14 mouse cellular contexts compared by ENCODE assay signal in genomic region chr14:48903526-48903925, GRCm38 (mm10).
DNase-seq lines count a peak whose midpoint lies in the region; ATAC-seq lines count a peak whose summit lies in the region.
"Had no signal": no experiment of that assay in that cellular context is flagged by ENCODE, and none has a peak within 500 bp of the region (broad histone marks: within the 10 kb centered on the region; RNA-seq: fewer than 3 reads in every experiment).

No protein-coding gene starts in this region.

- peaks cover 20% of the 10 kb centered on the region for H3K4me1 ChIP-seq in midbrain, embryonic 13.5 days (replicated peaks)
- peaks cover 2% of the 10 kb centered on the region; the same call in 1 of the 2 replicates for H3K4me1 ChIP-seq in midbrain, embryonic 11.5 days (ENCODE audit: control insufficient read depth, insufficient read depth, low read length)
- H3K4me1 ChIP-seq: heart, embryonic 15.5 days; liver, embryonic 13.5 days had no signal

- no peak overlapping the region for H3K27ac ChIP-seq in midbrain, embryonic 13.5 days
- H3K27ac ChIP-seq in midbrain, embryonic 11.5 days (ENCODE audit: low read depth, low read length): no peak overlapping the region
- H3K27ac ChIP-seq: gastrocnemius, adult 2 months; heart, embryonic 15.5 days; liver, embryonic 13.5 days; macrophage had no signal

- H3K36me3 ChIP-seq in midbrain, embryonic 13.5 days: no peaks in the 10 kb centered on the region
- no peaks in the 10 kb centered on the region for H3K36me3 ChIP-seq in midbrain, embryonic 11.5 days (ENCODE audit: control insufficient read depth, insufficient read depth, low read length)
- H3K36me3 ChIP-seq: heart, embryonic 15.5 days; liver, embryonic 13.5 days had no signal

- H3K4me3 ChIP-seq in midbrain, embryonic 13.5 days (replicated peaks): no peak overlapping the region
- no peak overlapping the region for H3K4me3 ChIP-seq in midbrain, embryonic 11.5 days (ENCODE audit: low read depth, low read length)
- H3K4me3 ChIP-seq: gastrocnemius, adult 2 months; heart, embryonic 15.5 days; liver, embryonic 13.5 days had no signal

- WGBS in midbrain, embryonic 13.5 days: 43% methylated on average over 5 of the region's 5 CpGs
- WGBS in midbrain, embryonic 11.5 days: 52% methylated on average over 5 of the region's 5 CpGs

- peak; percentile 69 for DNase-seq in heart, adult 11 months
- DNase-seq in heart, adult 9 months (ENCODE audit: low spot score in 2 of 2): no peak
- no peak for DNase-seq in midbrain, embryonic 11.5 days (ENCODE audit: low spot score, missing footprints)
- DNase-seq in cerebellum, postnatal 25 days: peak; percentile 27 to 54
- peak; percentile 24 for DNase-seq in retina, embryonic 14.5 days (ENCODE audit: low spot score)
- DNase-seq: adrenal gland, postnatal 25 days; gastrocnemius, adult 2 months; liver, embryonic 13.5 days; right cerebral cortex, postnatal 14 days had no signal

- no peak overlapping the region for H3K4me2 ChIP-seq in midbrain, embryonic 13.5 days (replicated peaks)
- no peak overlapping the region for H3K4me2 ChIP-seq in midbrain, embryonic 11.5 days
- H3K4me2 ChIP-seq: heart, embryonic 15.5 days; liver, embryonic 13.5 days had no signal

- no peak overlapping the region for H3K9ac ChIP-seq in midbrain, embryonic 13.5 days (replicated peaks)
- no peak overlapping the region for H3K9ac ChIP-seq in midbrain, embryonic 11.5 days (ENCODE audit: low read length)
- H3K9ac ChIP-seq: heart, embryonic 15.5 days; liver, embryonic 13.5 days had no signal

- peak; percentile 59; the same call in 1 of the 2 replicates for ATAC-seq in midbrain, embryonic 13.5 days
- ATAC-seq in midbrain, embryonic 11.5 days (ENCODE audit: low FRiP score): no peak
- no peak for ATAC-seq in megakaryocyte, adult 5-6 weeks (ENCODE audit: poor library complexity, severe bottlenecking)
- ATAC-seq: inflammation-experienced regulatory T-cells, adult 6 months had no signal

- 0 out of 2 replicates have a peak, but pooled peaks cover 3% of the 10 kb centered on the region for H3K27me3 ChIP-seq in midbrain, embryonic 13.5 days
- H3K27me3 ChIP-seq in midbrain, embryonic 11.5 days (ENCODE audit: control insufficient read depth, insufficient read depth, low read length): no peaks in the 10 kb centered on the region
- H3K27me3 ChIP-seq: heart, embryonic 15.5 days; liver, embryonic 13.5 days had no signal

- H3K9me3 ChIP-seq in midbrain, embryonic 13.5 days: no peaks in the 10 kb centered on the region
- no peaks in the 10 kb centered on the region for H3K9me3 ChIP-seq in midbrain, embryonic 11.5 days (ENCODE audit: control insufficient read depth, low read length)
- H3K9me3 ChIP-seq: heart, embryonic 15.5 days; liver, embryonic 13.5 days had no signal

Comparison
In these comparisons a context has a peak if more than half of its experiments do, and no peak if none do; other contexts are left out.
1. DNase-seq: peak in heart, adult 11 months (single experiment), cerebellum, postnatal 25 days (2 of 2) and retina, embryonic 14.5 days (single experiment); none in heart, adult 9 months (0 of 2) and midbrain, embryonic 11.5 days (single experiment).